Mouse (Mus musculus) G1E (cell line): ENCODE data around the gene Gm43738.

Source experiments
- CTCF ChIP-seq: IDR thresholded peaks from 2 replicates; pipeline ENCODE4 v1.5.1; 2012; ENCODE audit warnings: low read depth, low read length, inconsistent platforms, mixed read lengths
- GATA1 ChIP-seq: IDR thresholded peaks from 2 replicates; pipeline ENCODE4 v1.6.1; 2012; ENCODE audit warnings: borderline replicate concordance, low read length, inconsistent platforms, mixed read lengths
- TAL1 ChIP-seq: conservative IDR thresholded peaks from 2 replicates; pipeline ENCODE4 v1.6.1; 2012; ENCODE audit warnings: low read depth, low read length, inconsistent platforms, mixed read lengths

DNA sequence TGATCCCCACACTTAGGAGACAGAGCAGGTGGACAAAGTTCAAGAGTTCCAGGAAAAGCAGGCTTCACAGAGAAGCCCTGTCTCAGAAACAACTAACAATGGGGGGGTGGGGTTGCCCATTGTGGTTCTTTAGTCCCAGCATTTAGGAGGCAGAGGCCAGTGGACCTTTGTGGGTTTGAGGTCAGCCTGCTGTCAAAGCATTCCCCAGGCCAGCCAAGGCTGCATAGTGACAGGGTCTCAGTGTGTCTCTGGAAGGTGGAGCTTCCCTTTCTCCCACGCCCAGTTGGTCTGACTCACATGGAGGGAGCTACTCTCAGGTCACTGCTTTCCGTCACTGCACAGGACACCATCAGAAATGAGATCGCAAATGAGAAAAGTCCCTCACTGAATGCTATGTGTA, 39.2 kb downstream of the Gm43738 start:
- no peak for TF ChIP-seq CTCF
- TF ChIP-seq TAL1, result no peak
- no peak for TF ChIP-seq GATA1
